Comparison of ENCODE assay signal across 14 mouse cellular contexts in the genomic region with DNA sequence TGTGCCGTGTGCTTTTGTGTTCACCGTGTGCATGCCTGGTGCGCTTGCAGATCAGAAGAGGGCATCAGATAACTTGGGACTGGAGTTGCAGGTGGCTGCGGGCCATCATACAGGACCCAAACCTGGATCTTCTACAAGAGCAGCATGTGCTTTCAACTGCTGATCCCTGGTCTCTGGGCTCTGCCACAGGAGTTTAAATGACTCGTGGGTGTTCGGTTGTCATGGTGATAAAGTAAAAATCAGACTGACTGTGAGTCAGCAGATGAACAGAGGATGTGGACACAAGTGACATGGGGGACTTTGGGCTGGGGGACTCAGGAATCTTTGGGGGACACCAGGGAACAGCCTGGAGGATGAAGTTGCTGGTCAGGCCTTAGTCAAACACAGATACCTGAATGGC.
"Had no signal": no experiment of that assay in that cellular context is flagged by ENCODE, and none has a peak within 500 bp of the region (broad histone marks: within the 10 kb centered on the region; RNA-seq: fewer than 3 reads in every experiment).

No protein-coding gene starts in this region.

- H3K36me3 ChIP-seq: liver, embryonic 13.5 days; stomach, embryonic 15.5 days had no signal

- H3K4me2 ChIP-seq: liver, embryonic 13.5 days; stomach, embryonic 15.5 days had no signal

- H3K9me3 ChIP-seq: liver, embryonic 13.5 days; stomach, embryonic 15.5 days had no signal

- H3K9ac ChIP-seq: liver, embryonic 13.5 days; stomach, embryonic 15.5 days had no signal

- H3K4me3 ChIP-seq: liver, embryonic 13.5 days; stomach, embryonic 15.5 days had no signal

- H3K27ac ChIP-seq: hindbrain, postnatal 0 days; kidney, postnatal 0 days; liver, embryonic 13.5 days; stomach, embryonic 15.5 days had no signal

- ATAC-seq: hindbrain, postnatal 0 days; inflammation-experienced regulatory T-cells, adult 6 months had no signal

- DNase-seq: kidney, adult 18-20 months; liver, embryonic 13.5 days; lung, adult 2 months; lung, postnatal 14 days; lung, postnatal 4 days; midbrain, embryonic 14.5 days; retina, postnatal 1 day; right cerebral cortex, postnatal 25 days; spleen, adult 18-20 months; thymus, postnatal 36 days had no signal

- H3K27me3 ChIP-seq: liver, embryonic 13.5 days; stomach, embryonic 15.5 days had no signal

- H3K4me1 ChIP-seq: liver, embryonic 13.5 days; stomach, embryonic 15.5 days had no signal
